Mouse (Mus musculus): ENCODE results near the gene Abhd15. TPM values are rescaled to one million over a fixed set of nuclear protein-coding genes. Genes with fewer than 3 reads are reported as not detected.
A peak's percentile ranks its signal among the peaks of the same experiment; 100 is the strongest.

Gene Abhd15
- 24.3 and 26.9 TPM in 2 replicates for total RNA-seq (2021)
- long read RNA-seq, experiment 1, transcript Abhd15-201 (2 exons, 2,662 nt), result major isoform, 12 of 23 reads
- long read RNA-seq, experiment 1, partial matches to known transcripts, result 0 of 23 reads
- long read RNA-seq, experiment 1, other reads (novel, unspliced or antisense), result 11 of 23 reads
- long read RNA-seq, experiment 2, transcript Abhd15-201 (2 exons, 2,662 nt), result major isoform, 11 of 28 reads
- long read RNA-seq, experiment 2, partial matches to known transcripts, result 0 of 28 reads
- long read RNA-seq, experiment 2, other reads (novel, unspliced or antisense), result 17 of 28 reads

- peak; percentile 94 for DNase-seq
These were observed at the start of gene Abhd15 for GRCm38 (mm10) chr11:77514832-77515636. TSS of gene Abhd15 (plus strand) at chr11:77515121.

- DNase-seq, result no peak
These were observed 48.4 kb upstream of the Abhd15 start for GRCm38 (mm10) chr11:77466544-77466943.

- DNase-seq, result peak; percentile 88
These were observed 47.8 kb upstream of the Abhd15 start for GRCm38 (mm10) chr11:77467157-77467556.

- DNase-seq, result peak; percentile 93
These were observed 47.1 kb upstream of the Abhd15 start for GRCm38 (mm10) chr11:77467784-77468183.

GRCm38 (mm10) chr11:77468397-77468796 lies 46.5 kb upstream of the Abhd15 start:
- no peak for DNase-seq

GRCm38 (mm10) chr11:77471407-77471806 lies 43.5 kb upstream of the Abhd15 start:
- DNase-seq, result no peak

GRCm38 (mm10) chr11:77472775-77473174 lies 42.1 kb upstream of the Abhd15 start:
- no peak for DNase-seq

GRCm38 (mm10) chr11:77476216-77476615 lies 38.7 kb upstream of the Abhd15 start:
- no peak for DNase-seq

- DNase-seq, result no peak
These were observed 38.0 kb upstream of the Abhd15 start for GRCm38 (mm10) chr11:77476895-77477294.

- no peak for DNase-seq
These were observed 31.9 kb upstream of the Abhd15 start for GRCm38 (mm10) chr11:77483043-77483442.

GRCm38 (mm10) chr11:77483510-77484255 lies 31.2 kb upstream of the Abhd15 start:
- no peak for DNase-seq

GRCm38 (mm10) chr11:77485229-77485628 lies 29.7 kb upstream of the Abhd15 start:
- no peak for DNase-seq

GRCm38 (mm10) chr11:77486798-77487197 lies 28.1 kb upstream of the Abhd15 start:
- peak; percentile 42 for DNase-seq

GRCm38 (mm10) chr11:77488771-77489581 lies 25.9 kb upstream of the Abhd15 start:
- peak; percentile 9 for DNase-seq

GRCm38 (mm10) chr11:77489591-77490235 lies 25.2 kb upstream of the Abhd15 start, which contains the start of gene Ankrd13b:
TSS of gene Ankrd13b (minus strand) at chr11:77489678.
- DNase-seq, result peak; percentile 83

- DNase-seq, result no peak
These were observed 24.5 kb upstream of the Abhd15 start for GRCm38 (mm10) chr11:77490451-77490850.

GRCm38 (mm10) chr11:77491123-77491501 lies 23.8 kb upstream of the Abhd15 start:
- peak; percentile 95 for DNase-seq

- DNase-seq, result peak; percentile 71
These were observed 23.2 kb upstream of the Abhd15 start for GRCm38 (mm10) chr11:77491502-77492291.

- DNase-seq, result no peak
These were observed 22.5 kb upstream of the Abhd15 start for GRCm38 (mm10) chr11:77492311-77492871.

- peak; percentile 97 for DNase-seq
These were observed 22.0 kb upstream of the Abhd15 start for GRCm38 (mm10) chr11:77492911-77493332.
